Mouse (Mus musculus) limb, embryonic 13.5 days (tissue): ENCODE measurements around the gene Gm8011. TPM values are rescaled to one million over a fixed set of nuclear protein-coding genes. Genes with fewer than 3 reads are reported as not detected.
"Not testable (repeated sequence)": the region's sequence is repeated elsewhere in the genome, so short reads cannot be mapped to it uniquely, and the experiment has no call there.

Experiments
- ATAC-seq: fragments of 200-750 bp; cut with Nextera tagmentation; 2 replicates; pipeline ENCODE4 v1.8.0; 2017; ENCODE audit warnings: low read depth, moderate number of reproducible peaks, moderate TSS enrichment; ENCODE audit not compliant: low FRiP score
- H3K27ac ChIP-seq: fragments of 300-500 bp; sonication (generic); 2 replicates; pipeline ENCODE4 v1.5.1; 2015; ENCODE audit warnings: inconsistent platforms, mild to moderate bottlenecking, moderate library complexity
- H3K27me3 ChIP-seq: fragments of 300-500 bp; sonication (generic); 2 replicates; pipeline ENCODE4 v1.6.1; 2015; ENCODE audit warnings: mild to moderate bottlenecking, inconsistent platforms
- H3K36me3 ChIP-seq: fragments of 300-500 bp; sonication (generic); 2 replicates; pipeline ENCODE4 v1.6.1; 2015; ENCODE audit warnings: inconsistent platforms, mild to moderate bottlenecking, moderate library complexity
- H3K4me1 ChIP-seq: fragments of 300-500 bp; sonication (generic); 2 replicates; pipeline ENCODE4 v1.6.1; 2015; ENCODE audit warnings: inconsistent platforms
- H3K4me2 ChIP-seq: fragments of 300-500 bp; sonication (generic); replicated peaks from 2 replicates; pipeline ENCODE4 v1.6.1; 2015; ENCODE audit warnings: inconsistent platforms, mild to moderate bottlenecking, moderate library complexity
- H3K4me3 ChIP-seq: fragments of 300-500 bp; sonication (generic); 2 replicates; pipeline ENCODE4 v1.5.1; 2015; ENCODE audit warnings: moderate library complexity, mild to moderate bottlenecking, inconsistent platforms
- H3K9ac ChIP-seq: fragments of 300-500 bp; sonication (generic); 2 replicates; pipeline ENCODE4 v1.6.1; 2015; ENCODE audit warnings: mild to moderate bottlenecking, inconsistent platforms
- H3K9me3 ChIP-seq: fragments of 300-500 bp; sonication (generic); 2 replicates; pipeline ENCODE4 v1.6.1; 2016; ENCODE audit warnings: inconsistent platforms
- WGBS: fragments of 180-500 bp; shearing (Covaris S2); methylation state at CpG from one replicate; pipeline ENCODE4 v1.1.7; 2015; 5-methylcytosine and 5-hydroxymethylcytosine counted together
- polyA plus RNA-seq: library from polyadenylated mRNA; unstranded; fragments of >200 nt; fragmentation: Nextera tagmentation; extraction: Ambion mirVana; gene quantifications from 2 replicates; pipeline ENCODE4 v1.2.1, GENCODE M21; 2015

Gm8011 gene
- not detected in 2 replicates for polyA plus RNA-seq

DNA sequence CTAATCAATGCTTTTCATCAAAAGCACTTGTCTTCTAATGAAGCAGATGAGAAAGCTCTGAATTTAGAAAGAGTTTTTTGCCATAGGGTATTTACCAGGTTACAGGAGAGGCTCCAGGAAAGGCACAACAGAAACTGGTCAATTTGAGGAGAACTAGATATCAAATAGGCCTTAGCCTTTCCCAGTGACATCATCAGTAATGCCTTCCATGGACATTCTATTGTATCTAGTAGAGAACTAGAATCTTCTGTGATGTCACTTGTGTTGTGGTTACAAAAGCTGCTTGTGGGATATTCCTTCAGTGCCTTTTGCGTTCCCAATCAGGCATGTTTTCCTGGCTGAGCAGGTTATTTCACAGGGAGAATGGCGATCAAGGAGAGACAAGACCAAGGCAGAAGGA is at the start of gene Gm8011:
Gm8011 (plus strand) TSS at position 301 of the 400 bp plus-strand sequence.
- H3K27me3 ChIP-seq, H3K4me2 ChIP-seq, H3K27ac ChIP-seq, ATAC-seq, H3K4me1 ChIP-seq, H3K4me3 ChIP-seq, H3K9me3 ChIP-seq, H3K36me3 ChIP-seq, H3K9ac ChIP-seq: not testable (repeated sequence)
- WGBS = 60% methylated on average over 2 of the region's 2 CpGs

DNA sequence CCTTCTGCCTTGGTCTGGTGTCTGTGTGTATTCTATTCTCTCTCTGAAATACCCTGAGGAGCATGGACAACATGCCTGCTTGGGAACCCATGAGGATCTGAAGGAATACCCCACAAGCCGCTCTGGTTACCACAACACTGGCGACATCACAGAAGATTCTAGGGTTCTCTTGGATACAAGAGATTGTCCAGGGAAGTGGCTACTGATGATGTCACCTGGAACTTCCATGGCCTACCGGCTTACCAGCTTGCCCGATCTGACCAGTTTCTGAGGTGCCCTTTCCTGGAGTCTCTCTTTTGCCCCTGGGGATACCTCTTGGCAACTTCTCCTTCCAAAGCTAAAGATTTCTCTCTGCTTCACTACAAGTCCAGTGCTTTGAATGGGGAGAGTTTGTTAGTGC is 24.1 kb upstream of the Gm8011 start, which contains the start of gene Gm8005:
Gm8005 (minus strand) TSS at position 101 of the 400 bp plus-strand sequence.
- H3K36me3 ChIP-seq, H3K4me1 ChIP-seq, H3K4me3 ChIP-seq, H3K4me2 ChIP-seq, H3K9me3 ChIP-seq, H3K27ac ChIP-seq, H3K27me3 ChIP-seq, ATAC-seq, H3K9ac ChIP-seq: not testable (repeated sequence)
- WGBS = 100% methylated on average over 2 of the region's 4 CpGs

DNA sequence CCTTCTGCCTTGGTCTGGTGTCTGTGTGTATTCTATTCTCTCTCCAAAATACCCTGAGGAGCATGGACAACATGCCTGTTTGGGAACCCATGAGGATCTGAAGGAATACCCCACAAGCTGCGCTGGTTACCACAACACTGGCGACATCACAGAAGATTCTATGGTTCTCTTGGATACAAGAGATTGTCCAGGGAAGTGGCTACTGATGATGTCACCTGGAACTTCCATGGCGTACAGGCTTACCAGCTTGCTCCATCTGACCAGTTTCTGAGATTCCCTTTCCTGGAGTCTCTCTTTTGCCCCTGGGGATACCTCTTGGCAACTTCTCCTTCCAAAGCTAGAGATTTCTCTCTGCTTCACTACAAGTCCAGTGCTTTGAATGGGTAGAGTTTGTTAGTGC is 38.6 kb downstream of the Gm8011 start, which contains the start of gene Gm8020:
Gm8020 (minus strand) TSS at position 101 of the 400 bp plus-strand sequence.
- not testable (repeated sequence) for H3K9ac ChIP-seq, H3K4me1 ChIP-seq, H3K36me3 ChIP-seq, H3K27me3 ChIP-seq, ATAC-seq, H3K4me2 ChIP-seq, H3K27ac ChIP-seq, H3K4me3 ChIP-seq, H3K9me3 ChIP-seq
- WGBS = 95% methylated on average over 2 of the region's 3 CpGs

Other genes with a start within 250 kb of the Gm8011 start
- gene Gm17026, start 203.8 kb upstream of the Gm8011 start, polyA plus RNA-seq = not detected in 2 replicates
- not detected in 2 replicates for gene Gm9611, start 166.5 kb upstream of the Gm8011 start, polyA plus RNA-seq
- gene Gm7995, start 153.7 kb upstream of the Gm8011 start, polyA plus RNA-seq = not detected in 2 replicates
- not detected in 2 replicates for gene Gm8005, start 24.2 kb upstream of the Gm8011 start, polyA plus RNA-seq
- not detected in 2 replicates for gene Gm8020, start 38.5 kb downstream of the Gm8011 start, polyA plus RNA-seq
- gene Gm8024, start 60.4 kb downstream of the Gm8011 start, polyA plus RNA-seq = not detected in 2 replicates
- gene Gm17124, start 136.0 kb downstream of the Gm8011 start, polyA plus RNA-seq = not detected in 2 replicates
- not detected in 2 replicates for gene Gm3633, start 178.0 kb downstream of the Gm8011 start, polyA plus RNA-seq
- not detected in 2 replicates for gene Gm10378, start 192.1 kb downstream of the Gm8011 start, polyA plus RNA-seq